Mouse (Mus musculus): ENCODE data around the gene Lsm14a. TPM values are rescaled to one million over a fixed set of nuclear protein-coding genes. Genes with fewer than 3 reads are reported as not detected.

The Lsm14a gene
- total RNA-seq, 2 experiments from 2014 or later, result 76.3 to 79.6 TPM

GRCm38 (mm10) chr7:34321119-34321518 is 72.0 kb downstream of the Lsm14a start:
- DNase-seq (ENCODE audit: low spot score in 2 of 2), result no peak
- intact Hi-C loops (cut with DNase I), result no loop called here

GRCm38 (mm10) chr7:34319957-34320356 is 73.2 kb downstream of the Lsm14a start:
- intact Hi-C loops (cut with DNase I), result no loop called here
- peak in 1 of 2 experiments; percentile 53 for DNase-seq (ENCODE audit: low spot score in 2 of 2)

GRCm38 (mm10) chr7:34319123-34319522 is 74.0 kb downstream of the Lsm14a start:
- no peak for DNase-seq (ENCODE audit: low spot score in 2 of 2)
- intact Hi-C loops (cut with DNase I), result no loop called here

- peak in 1 of 2 experiments; percentile 23 for DNase-seq (ENCODE audit: low spot score in 2 of 2)
- intact Hi-C loops (cut with DNase I), result no loop called here
These were observed 75.1 kb downstream of the Lsm14a start for GRCm38 (mm10) chr7:34317901-34318476.

- intact Hi-C loops (cut with DNase I), result loop anchor here (5.0 kb wide), 1 partner anchor 46 kb away; no protein-coding TSS in a partner anchor
- DNase-seq (ENCODE audit: low spot score in 2 of 2), result peak; percentile 83 to 87
These were observed 79.7 kb downstream of the Lsm14a start, which contains the start of gene 4931406P16Rik for GRCm38 (mm10) chr7:34313443-34313875. Gene 4931406P16Rik, minus strand, starts transcription at chr7:34313551.

GRCm38 (mm10) chr7:34312786-34313442 is 80.2 kb downstream of the Lsm14a start:
- peak in 1 of 2 experiments; percentile 23 for DNase-seq (ENCODE audit: low spot score in 2 of 2)

GRCm38 (mm10) chr7:34309186-34309764 is 83.8 kb downstream of the Lsm14a start:
- intact Hi-C loops (cut with DNase I), result no loop called here
- DNase-seq (ENCODE audit: low spot score in 2 of 2), result no peak

More at GRCm38 (mm10) chr7:34312786-34313442, 80.2 kb downstream of the Lsm14a start:
- intact Hi-C loops (cut with DNase I), result loop anchor here (5.0 kb wide), 1 partner anchor 46 kb away; no protein-coding TSS in a partner anchor

- intact Hi-C loops (cut with DNase I), result no loop called here
- DNase-seq (ENCODE audit: low spot score in 2 of 2), result peak in 1 of 2 experiments; percentile 44
These were observed 84.5 kb downstream of the Lsm14a start for GRCm38 (mm10) chr7:34308586-34308985.

- intact Hi-C loops (cut with DNase I), result no loop called here
- no peak for DNase-seq (ENCODE audit: low spot score in 2 of 2)
These were observed 87.7 kb downstream of the Lsm14a start for GRCm38 (mm10) chr7:34305454-34305853.

GRCm38 (mm10) chr7:34302651-34303050 is 90.5 kb downstream of the Lsm14a start:
- intact Hi-C loops (cut with DNase I), result no loop called here
- no peak for DNase-seq (ENCODE audit: low spot score in 2 of 2)

- no peak for DNase-seq (ENCODE audit: low spot score in 2 of 2)
- intact Hi-C loops (cut with DNase I), result no loop called here
These were observed 91.2 kb downstream of the Lsm14a start for GRCm38 (mm10) chr7:34301952-34302351.

- intact Hi-C loops (cut with DNase I), result no loop called here
- no peak for DNase-seq (ENCODE audit: low spot score in 2 of 2)
These were observed 94.3 kb downstream of the Lsm14a start for GRCm38 (mm10) chr7:34298818-34299217.

- DNase-seq (ENCODE audit: low spot score in 2 of 2), result no peak
- intact Hi-C loops (cut with DNase I), result no loop called here
These were observed 97.0 kb downstream of the Lsm14a start for GRCm38 (mm10) chr7:34296124-34296523.

Other genes with a start within 250 kb of the Lsm14a start
- 10 to 100 TPM; 87.2 to 91.5 TPM for gene Uba2, start 223.7 kb downstream of the Lsm14a start, total RNA-seq (2021)
- gene Pdcd2l, start 196.7 kb downstream of the Lsm14a start, total RNA-seq (2021), result 10 to 100 TPM; 20.8 to 25.5 TPM
- 100 to 1,000 TPM; 657 to 693 TPM for gene Gpi1, start 163.0 kb downstream of the Lsm14a start, total RNA-seq (2021)
- not detected for gene Gm6096, start 142.3 kb downstream of the Lsm14a start, total RNA-seq (2021)
- 10 to 100 TPM; 42.6 to 43.0 TPM for gene 4931406P16Rik, start 79.8 kb downstream of the Lsm14a start, total RNA-seq (2021)